Mouse (Mus musculus) stomach, postnatal 0 days (tissue): ENCODE data around the gene Fam171b. TPM values are rescaled to one million over a fixed set of nuclear protein-coding genes. Genes with fewer than 3 reads are reported as not detected.
A peak's percentile ranks its signal among the peaks of the same experiment; 100 is the strongest.

Experiments
- ATAC-seq: fragments of 200-750 bp; cut with Nextera tagmentation; 2 replicates; pipeline ENCODE4 v1.8.0; 2017; ENCODE audit not compliant: low FRiP score, low TSS enrichment
- DNase-seq: peaks from one replicate; pipeline ENCODE4 v3.0.0-alpha.2; 2016; ENCODE audit warnings: low spot score
- H3K27ac ChIP-seq: fragments of 300-500 bp; sonication (generic); replicated peaks from 2 replicates; pipeline ENCODE4 v1.5.1; 2014; ENCODE audit warnings: mild to moderate bottlenecking, control low read depth
- H3K27me3 ChIP-seq: fragments of 300-500 bp; sonication (generic); 2 replicates; pipeline ENCODE4 v1.6.1; 2014; ENCODE audit warnings: low read length; ENCODE audit not compliant: control insufficient read depth, insufficient read depth
- H3K36me3 ChIP-seq: fragments of 300-500 bp; sonication (generic); 2 replicates; pipeline ENCODE4 v1.6.1; 2014; ENCODE audit warnings: low read length, mixed read lengths; ENCODE audit not compliant: control insufficient read depth, insufficient read depth
- H3K4me1 ChIP-seq: fragments of 300-500 bp; sonication (generic); replicated peaks from 2 replicates; pipeline ENCODE4 v1.6.1; 2014; ENCODE audit warnings: antibody characterized with exemption; ENCODE audit not compliant: control insufficient read depth, insufficient read depth
- H3K4me2 ChIP-seq: fragments of 300-500 bp; sonication (generic); replicated peaks from 2 replicates; pipeline ENCODE4 v1.6.1; 2014; ENCODE audit warnings: low read depth, mild to moderate bottlenecking, control low read depth, moderate library complexity
- H3K4me3 ChIP-seq: fragments of 300-500 bp; sonication (generic); 2 replicates; pipeline ENCODE4 v1.5.1; 2014; ENCODE audit warnings: low read depth, low read length, control low read depth
- H3K9ac ChIP-seq: fragments of 300-500 bp; sonication (generic); 2 replicates; pipeline ENCODE4 v1.6.1; 2014; ENCODE audit warnings: mild to moderate bottlenecking, low read length, control low read depth, mixed read lengths
- H3K9me3 ChIP-seq: fragments of 300-500 bp; sonication (generic); 2 replicates; pipeline ENCODE4 v1.6.1; 2016; ENCODE audit warnings: low read length; ENCODE audit not compliant: control insufficient read depth
- CTCF ChIP-seq: IDR thresholded peaks from 2 replicates; pipeline ENCODE4 v1.5.1; 2016; ENCODE audit warnings: antibody characterized with exemption, low read depth, mild to moderate bottlenecking, moderate library complexity
- EP300 ChIP-seq: optimal IDR thresholded peaks from 2 replicates; pipeline ENCODE3; 2016; ENCODE audit warnings: antibody characterized with exemption
- WGBS: fragments of 180-500 bp; shearing (Covaris S2); extraction: QIAGEN DNeasy Blood & Tissue Kit; methylation state at CpG from one replicate; pipeline ENCODE4 v1.1.7; 2014; 5-methylcytosine and 5-hydroxymethylcytosine counted together
- polyA plus RNA-seq: library from polyadenylated mRNA; unstranded; fragments of >200 nt; fragmentation: Nextera tagmentation; extraction: Ambion mirVana; gene quantifications from 2 replicates; pipeline ENCODE4 v1.2.1, GENCODE M21; 2015

Gene Fam171b
- polyA plus RNA-seq, 1 experiment from 2014 or later = 4.2 TPM

- Histone ChIP-seq H3K4me1 (no peaks in the 10 kb centered on the region), H3K4me2 (no peak overlapping the region), H3K9me3 (no peaks in the 10 kb centered on the region), H3K9ac (no peak overlapping the region), H3K27me3 (no peaks in the 10 kb centered on the region), H3K4me3 (no peak overlapping the region), H3K27ac (no peak overlapping the region), H3K36me3 (peaks cover 21% of the 10 kb centered on the region)
- no peak for ATAC-seq
- DNase-seq = no peak
- 92% methylated on average over 20 of the region's 20 CpGs for WGBS
- TF ChIP-seq EP300 = no peak
- TF ChIP-seq CTCF = no peak
Observed at GRCm38 (mm10) chr2:83791330-83792073, 20.9 kb upstream of the Fam171b start.

DNA sequence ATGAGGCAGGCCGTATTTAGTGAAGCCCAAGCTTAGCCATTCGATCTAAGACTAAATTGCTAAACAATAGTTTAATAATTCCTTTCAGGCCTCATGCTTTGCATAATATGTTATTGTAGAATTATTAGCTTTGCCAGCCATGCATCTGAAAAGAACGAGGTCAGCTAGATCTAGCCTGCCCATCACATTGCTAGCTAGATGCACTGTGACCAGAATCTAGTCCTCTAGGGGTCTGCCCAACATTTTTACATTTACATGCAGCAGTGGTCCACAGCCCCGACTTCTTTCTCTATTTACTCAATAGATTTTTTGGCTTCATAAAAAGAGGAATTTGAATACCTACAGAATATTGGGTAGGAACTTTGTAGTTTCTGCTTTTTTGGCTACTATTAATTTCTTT is 20.3 kb upstream of the Fam171b start:
- 90% methylated on average over 4 of the region's 4 CpGs for WGBS
- Histone ChIP-seq H3K36me3 (peaks cover 22% of the 10 kb centered on the region), H3K4me3 (no peak overlapping the region), H3K27me3 (no peaks in the 10 kb centered on the region), H3K4me1 (no peaks in the 10 kb centered on the region), H3K9ac (no peak overlapping the region), H3K4me2 (no peak overlapping the region), H3K9me3 (no peaks in the 10 kb centered on the region), H3K27ac (no peak overlapping the region)
- DNase-seq (no peak), ATAC-seq (no peak)
- TF ChIP-seq EP300 = no peak
- no peak for TF ChIP-seq CTCF

GRCm38 (mm10) chr2:83795766-83796165 is 16.7 kb upstream of the Fam171b start:
- 80% methylated on average over 4 of the region's 4 CpGs for WGBS
- Histone ChIP-seq H3K4me1 (no peaks in the 10 kb centered on the region), H3K36me3 (peaks cover 34% of the 10 kb centered on the region)

GRCm38 (mm10) chr2:83797902-83798497 is 14.4 kb upstream of the Fam171b start:
- H3K9ac ChIP-seq = no peak overlapping the region
- H3K36me3 ChIP-seq = peaks cover 26% of the 10 kb centered on the region
- no peak overlapping the region for H3K4me2 ChIP-seq
- no peak overlapping the region for H3K27ac ChIP-seq
- no peaks in the 10 kb centered on the region for H3K9me3 ChIP-seq
- WGBS = 76% methylated on average over 9 of the region's 9 CpGs
- TF ChIP-seq EP300 (no peak), CTCF (no peak)
- no peak for DNase-seq
- H3K4me1 ChIP-seq = no peaks in the 10 kb centered on the region
- no peak for ATAC-seq
- H3K27me3 ChIP-seq = no peaks in the 10 kb centered on the region
- no peak overlapping the region for H3K4me3 ChIP-seq

More at GRCm38 (mm10) chr2:83795766-83796165, 16.7 kb upstream of the Fam171b start:
- H3K4me3 ChIP-seq = no peak overlapping the region
- ATAC-seq = no peak
- H3K27me3 ChIP-seq = no peaks in the 10 kb centered on the region
- TF ChIP-seq EP300 (no peak), CTCF (no peak)
- no peaks in the 10 kb centered on the region for H3K9me3 ChIP-seq
- DNase-seq = no peak
- no peak overlapping the region for H3K4me2 ChIP-seq
- no peak overlapping the region for H3K9ac ChIP-seq
- no peak overlapping the region for H3K27ac ChIP-seq

GRCm38 (mm10) chr2:83813273-83813892 is 947 bp downstream of the Fam171b start:
- Histone ChIP-seq H3K4me1 (no peaks in the 10 kb centered on the region), H3K36me3 (no peaks in the 10 kb centered on the region), H3K9me3 (no peaks in the 10 kb centered on the region), H3K9ac (no peak overlapping the region), H3K27me3 (no peaks in the 10 kb centered on the region), H3K4me3 (peak overlapping the region; percentile 68), H3K4me2 (peak overlapping the region; percentile 90), H3K27ac (no peak overlapping the region)
- WGBS = 14% methylated on average over 10 of the region's 10 CpGs
- DNase-seq (no peak), ATAC-seq (no peak)
- TF ChIP-seq CTCF = no peak

- no peaks in the 10 kb centered on the region for H3K4me1 ChIP-seq
- ATAC-seq (no peak), DNase-seq (no peak)
- TF ChIP-seq CTCF (no peak), EP300 (no peak)
- H3K27ac ChIP-seq = no peak overlapping the region
- H3K27me3 ChIP-seq = no peaks in the 10 kb centered on the region
- H3K36me3 ChIP-seq = no peaks in the 10 kb centered on the region
- H3K4me2 ChIP-seq = peak overlapping the region; percentile 90
- no peak overlapping the region for H3K9ac ChIP-seq
- WGBS = 35% methylated on average over 6 of the region's 6 CpGs
- no peaks in the 10 kb centered on the region for H3K9me3 ChIP-seq
- peak overlapping the region; percentile 17; the same call in 1 of the 2 replicates for H3K4me3 ChIP-seq
Observed at GRCm38 (mm10) chr2:83814009-83814408, 1.6 kb downstream of the Fam171b start.
